Mouse (Mus musculus) intestine, postnatal 0 days (tissue): Measurements from ENCODE around the gene Cnga4. TPM values are rescaled to one million over a fixed set of nuclear protein-coding genes. Genes with fewer than 3 reads are reported as not detected.

Source experiments
- ATAC-seq: fragments of 200-750 bp; cut with Nextera tagmentation; 2 replicates; pipeline ENCODE4 v1.8.0; 2017; ENCODE audit warnings: mild to moderate bottlenecking, moderate TSS enrichment, moderate library complexity
- H3K27ac ChIP-seq: fragments of 300-500 bp; sonication (generic); 2 replicates; pipeline ENCODE4 v1.5.1; 2014; ENCODE audit warnings: mild to moderate bottlenecking, low read depth, low read length, moderate library complexity
- H3K27me3 ChIP-seq: fragments of 300-500 bp; sonication (generic); replicated peaks from 2 replicates; pipeline ENCODE4 v1.6.1; 2014; ENCODE audit warnings: low read length, mixed read lengths; ENCODE audit not compliant: control insufficient read depth, insufficient read depth
- H3K36me3 ChIP-seq: fragments of 300-500 bp; sonication (generic); 2 replicates; pipeline ENCODE4 v1.6.1; 2014; ENCODE audit warnings: mild to moderate bottlenecking, moderate library complexity; ENCODE audit not compliant: control insufficient read depth, insufficient read depth
- H3K4me1 ChIP-seq: fragments of 300-500 bp; sonication (generic); replicated peaks from 2 replicates; pipeline ENCODE4 v1.6.1; 2014; ENCODE audit warnings: antibody characterized with exemption, low read length, mixed read lengths; ENCODE audit not compliant: control insufficient read depth, insufficient read depth
- H3K4me2 ChIP-seq: fragments of 300-500 bp; sonication (generic); replicated peaks from 2 replicates; pipeline ENCODE4 v1.6.1; 2014; ENCODE audit warnings: low read depth, mild to moderate bottlenecking, moderate library complexity
- H3K4me3 ChIP-seq: fragments of 300-500 bp; sonication (generic); 2 replicates; pipeline ENCODE4 v1.5.1; 2014; ENCODE audit warnings: low read depth, low read length
- H3K9ac ChIP-seq: fragments of 300-500 bp; sonication (generic); 2 replicates; pipeline ENCODE4 v1.6.1; 2014; ENCODE audit warnings: mild to moderate bottlenecking, low read depth, low read length
- H3K9me3 ChIP-seq: fragments of 300-500 bp; sonication (generic); 2 replicates; pipeline ENCODE4 v1.6.1; 2016; ENCODE audit warnings: mixed run types; ENCODE audit not compliant: control insufficient read depth
- CTCF ChIP-seq: sonication (generic); IDR thresholded peaks from 2 replicates; pipeline ENCODE4 v1.5.1; 2016; ENCODE audit warnings: low read depth, mild to moderate bottlenecking, control low read depth, antibody characterized with exemption, moderate library complexity
- WGBS: fragments of 180-500 bp; shearing (Covaris S2); extraction: QIAGEN DNeasy Blood & Tissue Kit; methylation state at CpG from one replicate; pipeline ENCODE4 v1.1.7; 2014; 5-methylcytosine and 5-hydroxymethylcytosine counted together
- polyA plus RNA-seq: library from polyadenylated mRNA; unstranded; fragments of >200 nt; fragmentation: Nextera tagmentation; extraction: Ambion mirVana; gene quantifications from 2 replicates; pipeline ENCODE4 v1.2.1, GENCODE M21; 2015

Gene Cnga4
- polyA plus RNA-seq, 1 experiment from 2014 or later: not detected

- H3K4me2 ChIP-seq: no peak overlapping the region
- H3K4me1 ChIP-seq: no peaks in the 10 kb centered on the region
- H3K9me3 ChIP-seq: no peaks in the 10 kb centered on the region
- TF ChIP-seq CTCF: no peak
- no peak for ATAC-seq
- H3K27ac ChIP-seq: no peak overlapping the region
- peaks cover 15% of the 10 kb centered on the region for H3K36me3 ChIP-seq
- 84% methylated on average over 1 of the region's 1 CpGs for WGBS
- H3K27me3 ChIP-seq: no peaks in the 10 kb centered on the region
- H3K9ac ChIP-seq: no peak overlapping the region
- no peak overlapping the region for H3K4me3 ChIP-seq
Measured at GRCm38 (mm10) chr7:105372912-105373311, 31.5 kb upstream of the Cnga4 start.

GRCm38 (mm10) chr7:105373509-105373908 lies 30.9 kb upstream of the Cnga4 start:
- no peak for TF ChIP-seq CTCF
- ATAC-seq: no peak
- WGBS: 79% methylated on average over 4 of the region's 4 CpGs
- H3K27ac ChIP-seq: no peak overlapping the region
- H3K9ac ChIP-seq: no peak overlapping the region
- H3K4me1 ChIP-seq: no peaks in the 10 kb centered on the region
- H3K27me3 ChIP-seq: no peaks in the 10 kb centered on the region
- H3K4me3 ChIP-seq: no peak overlapping the region
- H3K36me3 ChIP-seq: peaks cover 21% of the 10 kb centered on the region
- H3K9me3 ChIP-seq: no peaks in the 10 kb centered on the region
- H3K4me2 ChIP-seq: no peak overlapping the region

GRCm38 (mm10) chr7:105373976-105374375 lies 30.4 kb upstream of the Cnga4 start:
- no peaks in the 10 kb centered on the region for H3K9me3 ChIP-seq
- ATAC-seq: no peak
- no peaks in the 10 kb centered on the region for H3K27me3 ChIP-seq
- H3K36me3 ChIP-seq: peaks cover 25% of the 10 kb centered on the region
- 87% methylated on average over 3 of the region's 3 CpGs for WGBS
- no peak overlapping the region for H3K4me2 ChIP-seq
- H3K27ac ChIP-seq: no peak overlapping the region
- no peak for TF ChIP-seq CTCF
- no peak overlapping the region for H3K9ac ChIP-seq
- H3K4me3 ChIP-seq: no peak overlapping the region
- H3K4me1 ChIP-seq: no peaks in the 10 kb centered on the region

- H3K27ac ChIP-seq: no peak within 1 kb of the TSS
- no peak for TF ChIP-seq CTCF
- H3K27me3 ChIP-seq: no peaks in the 10 kb centered on the region
- H3K9me3 ChIP-seq: no peaks in the 10 kb centered on the region
- H3K4me1 ChIP-seq: no peaks in the 10 kb centered on the region
- H3K9ac ChIP-seq: no peak within 1 kb of the TSS
- H3K36me3 ChIP-seq: peaks cover 33% of the 10 kb centered on the region
- no peak within 1 kb of the TSS for H3K4me3 ChIP-seq
- WGBS: 85% methylated on average over 1 of the region's 1 CpGs
- ATAC-seq: no peak
- H3K4me2 ChIP-seq: no peak within 1 kb of the TSS
Measured at GRCm38 (mm10) chr7:105374866-105375265, 29.5 kb upstream of the Cnga4 start, which contains the start of gene Gm5901. TSS of gene Gm5901 (plus strand) at chr7:105375038.

GRCm38 (mm10) chr7:105380329-105380728 lies 24.0 kb upstream of the Cnga4 start:
- WGBS: 73% methylated on average over 3 of the region's 3 CpGs
- H3K36me3 ChIP-seq: peaks cover 71% of the 10 kb centered on the region
- H3K4me3 ChIP-seq: no peak overlapping the region
- no peaks in the 10 kb centered on the region for H3K4me1 ChIP-seq
- H3K27me3 ChIP-seq: no peaks in the 10 kb centered on the region
- no peak overlapping the region for H3K27ac ChIP-seq
- H3K9ac ChIP-seq: no peak overlapping the region
- H3K4me2 ChIP-seq: no peak overlapping the region
- no peaks in the 10 kb centered on the region for H3K9me3 ChIP-seq
- no peak for ATAC-seq
- TF ChIP-seq CTCF: no peak

GRCm38 (mm10) chr7:105387696-105388095 lies 16.7 kb upstream of the Cnga4 start:
- peaks cover 69% of the 10 kb centered on the region for H3K36me3 ChIP-seq
- no peaks in the 10 kb centered on the region for H3K4me1 ChIP-seq
- H3K27ac ChIP-seq: no peak overlapping the region
- 62% methylated on average over 2 of the region's 2 CpGs for WGBS
- H3K27me3 ChIP-seq: no peaks in the 10 kb centered on the region
- TF ChIP-seq CTCF: no peak
- H3K4me3 ChIP-seq: no peak overlapping the region
- no peak for ATAC-seq
- H3K4me2 ChIP-seq: no peak overlapping the region
- no peak overlapping the region for H3K9ac ChIP-seq
- H3K9me3 ChIP-seq: no peaks in the 10 kb centered on the region

- Histone ChIP-seq H3K27ac (no peak overlapping the region), H3K4me2 (no peak overlapping the region), H3K4me1 (no peaks in the 10 kb centered on the region), H3K27me3 (no peaks in the 10 kb centered on the region), H3K4me3 (no peak overlapping the region), H3K9ac (no peak overlapping the region), H3K9me3 (no peaks in the 10 kb centered on the region), H3K36me3 (peaks cover 44% of the 10 kb centered on the region)
- ATAC-seq: no peak
- no peak for TF ChIP-seq CTCF
- WGBS: 81% methylated on average over 2 of the region's 2 CpGs
Measured at GRCm38 (mm10) chr7:105390236-105390635, 14.1 kb upstream of the Cnga4 start.
